Mouse (Mus musculus): ENCODE results near the gene Dlx5. TPM values are rescaled to one million over a fixed set of nuclear protein-coding genes. Genes with fewer than 3 reads are reported as not detected.

Gene Dlx5
- polyA plus RNA-seq, 1 experiment from 2014 or later, result 15.9 TPM

DNA sequence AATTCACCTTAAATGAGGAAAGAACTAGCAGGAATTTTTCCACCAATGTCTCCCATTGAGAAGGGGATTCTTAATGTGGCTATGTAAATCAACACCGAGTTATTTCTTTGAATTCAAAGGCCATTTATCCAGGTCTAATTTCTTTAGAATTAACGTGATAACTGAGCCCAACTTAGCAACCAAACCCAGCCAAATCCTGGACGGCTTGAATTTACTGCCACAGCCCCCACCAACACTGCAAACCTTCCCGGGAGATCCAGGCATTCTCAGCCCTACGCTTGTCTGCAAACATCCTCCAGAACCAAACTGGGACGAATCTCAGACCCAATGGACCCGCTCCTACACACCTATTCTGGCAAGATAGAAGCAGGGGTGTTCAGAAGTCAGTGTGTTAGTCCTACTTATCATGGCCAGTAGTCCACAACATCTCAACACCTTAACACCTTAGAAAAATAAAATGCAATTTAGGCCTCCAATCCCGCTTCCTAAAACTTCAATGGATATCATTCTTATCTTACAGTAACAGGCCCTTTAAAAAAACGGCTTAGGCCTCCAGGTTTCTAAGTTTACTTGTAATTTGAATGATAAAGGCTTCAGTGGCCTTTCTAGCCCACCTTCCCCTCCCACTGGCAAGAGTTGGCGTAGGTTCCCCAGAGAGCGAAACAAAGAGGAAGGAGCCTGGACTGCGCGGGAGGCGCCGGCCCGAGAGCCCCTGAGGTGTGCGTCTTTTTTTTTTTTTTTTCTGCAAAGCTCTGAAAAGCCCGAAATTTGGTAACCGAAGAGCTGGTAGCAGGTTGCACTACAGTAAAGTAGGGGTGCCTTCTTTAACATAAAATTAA lies 22.6 kb downstream of the Dlx5 start:
- peaks cover 21% of the 10 kb centered on the region for H3K27me3 ChIP-seq
- ATAC-seq (no peak), DNase-seq (ENCODE audit: low read depth, low spot score) (no peak)
- ChIA-PET POLR2A (interaction anchor here (0.9 kb wide), 1 partner anchor 24 kb away, joined by 3 read pairs; no protein-coding TSS in a partner anchor), CTCF (interaction anchor here (0.6 to 1.2 kb wide), 2 partner anchors 273 to 722 kb away, joined by 3 to 4 read pairs; no protein-coding TSS in a partner anchor)
- no peak for TF ChIP-seq CTCF (IDR thresholded peaks at IDR 0.05)
- in situ Hi-C loops (cut with MboI; ENCODE audit: low pct_unique_long_range_greater_than_20kb), result no loop called here

DNA sequence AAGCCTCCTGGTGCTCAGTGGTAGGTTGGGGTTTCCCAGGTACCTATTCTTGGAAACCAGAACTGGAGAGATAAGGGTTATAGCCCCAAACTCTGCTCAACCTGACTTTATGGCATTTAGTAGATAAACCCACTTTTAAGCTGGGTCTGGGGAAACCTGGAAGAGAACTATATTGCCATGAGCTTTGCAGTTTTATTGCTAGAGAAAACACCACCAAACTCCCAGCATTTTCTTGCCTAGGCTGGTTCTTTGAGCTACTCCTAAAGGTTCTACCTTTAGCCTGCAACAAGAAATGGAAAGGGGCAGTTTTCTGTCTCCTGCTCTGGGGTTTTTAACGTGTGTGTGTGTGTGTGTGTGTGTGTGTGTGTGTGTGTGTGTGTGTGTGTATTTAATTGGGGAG lies 23.3 kb downstream of the Dlx5 start:
- DNase-seq (ENCODE audit: low read depth, low spot score) (no peak), ATAC-seq (no peak)
- in situ Hi-C loops (cut with MboI; ENCODE audit: low pct_unique_long_range_greater_than_20kb), result no loop called here
- ChIA-PET POLR2A (interaction anchor here (0.6 to 0.9 kb wide), 2 partner anchors 23 to 98 kb away, joined by 3 to 5 read pairs; no protein-coding TSS in a partner anchor), CTCF (interaction anchor here (1.2 to 1.4 kb wide), 2 partner anchors 11 to 722 kb away, joined by 3 read pairs; no protein-coding TSS in a partner anchor)
- H3K27me3 ChIP-seq, result peaks cover 21% of the 10 kb centered on the region
- TF ChIP-seq CTCF (IDR thresholded peaks at IDR 0.05), result no peak

GRCm38 (mm10) chr6:6857766-6858165 lies 24.1 kb downstream of the Dlx5 start:
- ChIA-PET POLR2A (interaction anchor here (1.2 kb wide), 1 partner anchor 10 kb away, joined by 4 read pairs; no protein-coding TSS in a partner anchor), CTCF (interaction anchor here (1.2 to 1.4 kb wide), 2 partner anchors 10 to 721 kb away, joined by 3 read pairs; no protein-coding TSS in a partner anchor)
- H3K27me3 ChIP-seq, result peaks cover 21% of the 10 kb centered on the region
- TF ChIP-seq CTCF (IDR thresholded peaks at IDR 0.05), result no peak
- DNase-seq (ENCODE audit: low read depth, low spot score) (no peak), ATAC-seq (no peak)
- in situ Hi-C loops (cut with MboI; ENCODE audit: low pct_unique_long_range_greater_than_20kb), result no loop called here

- ATAC-seq (no peak), DNase-seq (ENCODE audit: low read depth, low spot score) (no peak)
- ChIA-PET POLR2A (interaction anchor here (0.6 to 1.2 kb wide), 2 partner anchors 9 to 27 kb away, joined by 3 to 4 read pairs; no protein-coding TSS in a partner anchor), CTCF (no interaction called here)
- peaks cover 21% of the 10 kb centered on the region for H3K27me3 ChIP-seq
- TF ChIP-seq CTCF (IDR thresholded peaks at IDR 0.05), result no peak
- in situ Hi-C loops (cut with MboI; ENCODE audit: low pct_unique_long_range_greater_than_20kb), result no loop called here
Observed at GRCm38 (mm10) chr6:6856881-6857280, 25.0 kb downstream of the Dlx5 start.

- ATAC-seq (no peak), DNase-seq (ENCODE audit: low read depth, low spot score) (no peak)
- CTCF ChIA-PET, result no interaction called here
- peaks cover 15% of the 10 kb centered on the region for H3K27me3 ChIP-seq
- no peak for TF ChIP-seq CTCF (IDR thresholded peaks at IDR 0.05)
- in situ Hi-C loops (cut with MboI; ENCODE audit: low pct_unique_long_range_greater_than_20kb), result no loop called here
- POLR2A ChIA-PET, result interaction anchor here (0.6 kb wide), 1 partner anchor 27 kb away, joined by 3 read pairs; no protein-coding TSS in a partner anchor
Observed at GRCm38 (mm10) chr6:6856316-6856715, 25.6 kb downstream of the Dlx5 start.

DNA sequence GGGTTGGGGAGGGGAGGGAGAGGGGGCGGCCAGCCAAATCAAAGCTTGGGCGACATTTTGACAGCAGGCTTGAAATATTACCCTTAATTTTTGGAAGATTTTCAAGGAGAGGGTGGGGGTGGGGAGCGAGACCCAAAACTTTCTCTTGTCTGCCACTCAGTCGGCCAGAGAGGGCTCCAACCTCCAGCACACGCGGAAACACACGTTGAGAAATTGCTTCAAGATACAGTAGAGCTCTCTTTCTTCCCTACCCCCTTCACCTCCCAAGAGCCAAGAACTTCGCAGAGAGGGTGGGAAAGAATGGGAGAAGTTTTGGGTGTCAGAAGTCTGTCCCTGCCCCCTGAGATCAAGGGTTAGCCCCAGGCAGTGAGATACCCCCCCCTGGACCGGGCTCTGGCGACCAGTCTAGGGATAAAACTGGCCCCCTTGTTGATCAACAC lies 26.1 kb downstream of the Dlx5 start:
- ChIA-PET CTCF (no interaction called here), POLR2A (interaction anchor here (0.6 kb wide), 1 partner anchor 806 kb away, joined by 3 read pairs; no protein-coding TSS in a partner anchor)
- no peak for DNase-seq (ENCODE audit: low read depth, low spot score)
- H3K27me3 ChIP-seq, result peaks cover 10% of the 10 kb centered on the region
- TF ChIP-seq CTCF (IDR thresholded peaks at IDR 0.05), result no peak
- ATAC-seq, result no peak
- in situ Hi-C loops (cut with MboI; ENCODE audit: low pct_unique_long_range_greater_than_20kb), result no loop called here

- ATAC-seq (no peak), DNase-seq (ENCODE audit: low read depth, low spot score) (no peak)
- TF ChIP-seq CTCF (IDR thresholded peaks at IDR 0.05), result no peak
- CTCF ChIA-PET, result interaction anchor here (0.8 kb wide), 1 partner anchor 9 kb away, joined by 3 read pairs; no protein-coding TSS in a partner anchor
- in situ Hi-C loops (cut with MboI; ENCODE audit: low pct_unique_long_range_greater_than_20kb), result no loop called here
- peaks cover 10% of the 10 kb centered on the region for H3K27me3 ChIP-seq
- POLR2A ChIA-PET, result interaction anchor here (0.6 kb wide), 2 partner anchors 10 to 806 kb away, joined by 3 to 5 read pairs; no protein-coding TSS in a partner anchor
Observed at GRCm38 (mm10) chr6:6854902-6855745, 26.8 kb downstream of the Dlx5 start.

GRCm38 (mm10) chr6:6854176-6854575 lies 27.7 kb downstream of the Dlx5 start:
- no peak for TF ChIP-seq CTCF (IDR thresholded peaks at IDR 0.05)
- ATAC-seq, result no peak
- ChIA-PET POLR2A (interaction anchor here (0.6 kb wide), 1 partner anchor 9 kb away, joined by 5 read pairs; no protein-coding TSS in a partner anchor), CTCF (interaction anchor here (0.8 kb wide), 1 partner anchor 8 kb away, joined by 3 read pairs; no protein-coding TSS in a partner anchor)
- in situ Hi-C loops (cut with MboI; ENCODE audit: low pct_unique_long_range_greater_than_20kb), result no loop called here
- peaks cover 15% of the 10 kb centered on the region for H3K27me3 ChIP-seq
- no peak for DNase-seq (ENCODE audit: low read depth, low spot score)

GRCm38 (mm10) chr6:6852944-6853343 lies 28.9 kb downstream of the Dlx5 start:
- ATAC-seq, result no peak
- no peak for DNase-seq (ENCODE audit: low read depth, low spot score)
- H3K27me3 ChIP-seq, result peaks cover 14% of the 10 kb centered on the region
- ChIA-PET CTCF (no interaction called here), POLR2A (no interaction called here)
- TF ChIP-seq CTCF (IDR thresholded peaks at IDR 0.05), result no peak
- in situ Hi-C loops (cut with MboI; ENCODE audit: low pct_unique_long_range_greater_than_20kb), result no loop called here

GRCm38 (mm10) chr6:6851166-6851565 lies 30.7 kb downstream of the Dlx5 start:
- ATAC-seq (no peak), DNase-seq (ENCODE audit: low read depth, low spot score) (no peak)
- in situ Hi-C loops (cut with MboI; ENCODE audit: low pct_unique_long_range_greater_than_20kb), result no loop called here
- H3K27me3 ChIP-seq, result peaks cover 8% of the 10 kb centered on the region
- ChIA-PET POLR2A (no interaction called here), CTCF (no interaction called here)
- no peak for TF ChIP-seq CTCF (IDR thresholded peaks at IDR 0.05)

Measured in Patski (cell line).